Mouse (Mus musculus): ENCODE measurements at regions not wholly inside any gene's neighbourhood (a gene's known extent, or its start where the extent isn't known, plus 50 kb on each side); places are given as distances from the start of the nearest gene placed in this dataset.
"Not testable (repeated sequence)": the region's sequence is repeated elsewhere in the genome, so short reads cannot be mapped to it uniquely, and the experiment has no call there.

DNA sequence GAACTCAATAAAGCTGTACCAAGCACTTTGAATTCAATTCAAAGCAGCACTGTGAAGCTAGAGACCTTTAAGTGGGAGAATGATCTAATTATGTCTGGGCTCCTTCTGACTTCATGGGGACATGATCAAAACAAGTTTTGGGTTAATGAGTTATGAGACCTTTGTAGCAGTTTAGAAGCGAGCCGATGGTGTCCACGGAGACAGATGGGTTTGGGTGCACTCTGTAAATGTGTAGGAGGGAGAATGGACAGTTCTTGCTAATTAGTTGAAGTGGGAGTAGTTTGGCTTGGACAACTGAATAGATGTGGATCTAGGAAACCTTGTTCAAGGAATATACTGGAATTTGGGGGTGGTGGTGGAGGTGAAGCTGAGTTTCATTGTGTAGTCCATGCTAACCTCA, 186.3 kb upstream of the Cldn34b3 start:
- DNase-seq: no peak

DNA sequence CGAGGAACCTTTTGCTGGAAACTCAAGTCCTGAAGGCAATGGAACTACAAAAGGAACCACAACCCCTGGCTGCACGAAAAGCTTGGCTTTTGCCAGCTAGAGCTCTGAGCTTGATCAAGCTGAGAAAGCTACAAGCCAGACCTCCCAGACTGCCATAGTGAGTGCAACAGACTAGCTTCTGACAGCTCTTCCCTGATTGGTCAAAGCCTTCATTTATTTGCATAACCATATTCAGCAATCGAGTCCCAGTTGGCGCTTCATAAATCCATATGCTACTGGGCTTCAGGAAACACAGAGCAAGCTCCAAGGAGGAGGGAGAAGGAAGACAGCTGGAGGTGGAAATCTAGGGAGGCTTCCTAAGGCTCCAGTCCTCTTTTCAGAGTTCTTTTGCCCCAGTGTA, 181.4 kb upstream of the Cldn34b3 start:
- DNase-seq: no peak

DNA sequence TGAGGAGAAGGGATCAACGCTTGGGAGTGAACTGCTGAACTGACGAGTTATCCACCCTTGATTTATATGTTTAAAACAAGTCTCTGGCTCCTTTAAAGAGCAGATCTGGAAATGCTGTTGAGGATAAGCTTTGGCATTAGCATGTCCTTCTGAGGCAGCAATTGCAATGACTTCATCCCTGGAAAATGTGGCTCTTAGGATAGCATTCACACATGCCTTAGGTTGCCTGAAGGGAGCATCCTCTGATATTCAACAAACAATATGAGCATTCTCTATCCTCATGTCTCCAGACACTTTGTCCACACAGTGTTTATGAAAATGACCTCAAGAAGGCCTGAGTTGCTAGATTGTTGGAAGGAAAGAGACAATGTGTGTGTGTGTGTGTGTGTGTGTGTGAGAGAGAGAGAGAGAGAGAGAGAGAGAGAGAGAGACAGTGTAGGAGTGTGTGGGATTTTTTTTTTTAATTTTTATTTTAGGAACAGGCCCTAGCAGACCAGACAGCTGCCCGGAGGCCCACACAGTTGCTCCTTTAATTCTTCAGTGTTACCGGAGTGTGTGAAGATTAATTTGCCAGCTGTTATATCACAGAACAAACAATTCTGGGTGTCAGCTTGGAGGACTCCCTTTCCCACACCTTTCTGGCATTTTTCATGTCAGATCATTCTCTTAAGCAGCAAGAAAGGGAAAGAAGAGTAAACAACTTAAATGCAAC, 153.2 kb upstream of the Cldn34b3 start:
- DNase-seq: no peak

DNA sequence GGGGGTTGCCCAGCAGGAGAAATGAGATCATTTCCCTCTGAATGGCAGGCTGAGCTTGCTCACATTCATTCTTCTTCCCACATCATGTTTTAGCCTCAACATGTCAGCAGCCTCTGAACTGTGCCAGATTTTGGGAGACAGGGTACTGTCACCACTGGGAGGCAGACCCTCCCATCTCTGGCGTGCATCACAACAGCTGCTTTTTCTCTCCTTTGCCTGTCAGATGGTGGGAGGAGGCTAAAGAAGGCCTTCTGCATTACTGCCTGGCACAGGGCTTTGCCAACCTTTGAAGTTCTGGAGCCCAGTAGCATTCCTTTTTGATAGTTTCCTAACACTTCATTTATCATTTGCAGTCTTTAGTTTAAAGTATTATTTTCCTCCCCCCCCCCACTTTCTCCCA, 148.0 kb upstream of the Cldn34b3 start:
- peak; percentile 30 for DNase-seq

DNA sequence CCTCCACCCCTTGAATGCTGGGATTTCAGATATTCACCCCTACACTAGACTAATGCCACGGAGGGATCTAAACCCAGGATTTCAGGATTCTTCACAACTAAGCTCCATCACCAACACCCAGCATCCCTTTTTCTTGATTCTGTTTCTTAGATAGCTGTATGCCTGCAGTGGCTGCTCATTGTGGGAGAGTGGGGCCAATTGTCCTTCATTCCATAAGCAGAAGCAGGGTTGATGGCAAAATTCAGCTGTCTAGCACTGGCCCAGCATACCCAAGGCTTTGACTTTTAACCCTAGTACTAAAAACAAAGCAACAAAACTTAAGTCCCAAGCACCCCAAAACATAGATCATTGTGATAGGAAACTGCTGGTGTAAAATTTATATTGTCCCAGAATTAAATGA, 147.5 kb upstream of the Cldn34b3 start:
- no peak for DNase-seq

DNA sequence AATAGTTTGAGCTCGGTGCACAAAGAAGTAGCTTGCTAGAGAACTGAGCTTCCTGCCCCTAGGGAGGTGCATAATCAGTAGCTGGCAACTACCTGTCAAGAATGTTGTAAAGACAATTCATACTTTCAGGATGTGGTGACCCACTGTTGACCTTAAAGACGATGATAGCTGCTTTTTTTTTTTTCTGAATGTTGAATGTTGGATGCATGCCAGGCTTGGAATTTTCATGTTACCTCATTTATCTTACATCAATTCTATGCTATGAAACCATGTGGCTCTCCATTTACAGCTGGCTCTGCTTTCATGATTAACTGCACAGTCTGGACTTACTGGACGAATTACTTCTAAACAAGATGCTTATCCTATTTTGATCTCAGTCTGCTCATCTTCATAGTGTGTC, 143.2 kb upstream of the Cldn34b3 start:
- no peak for DNase-seq

DNA sequence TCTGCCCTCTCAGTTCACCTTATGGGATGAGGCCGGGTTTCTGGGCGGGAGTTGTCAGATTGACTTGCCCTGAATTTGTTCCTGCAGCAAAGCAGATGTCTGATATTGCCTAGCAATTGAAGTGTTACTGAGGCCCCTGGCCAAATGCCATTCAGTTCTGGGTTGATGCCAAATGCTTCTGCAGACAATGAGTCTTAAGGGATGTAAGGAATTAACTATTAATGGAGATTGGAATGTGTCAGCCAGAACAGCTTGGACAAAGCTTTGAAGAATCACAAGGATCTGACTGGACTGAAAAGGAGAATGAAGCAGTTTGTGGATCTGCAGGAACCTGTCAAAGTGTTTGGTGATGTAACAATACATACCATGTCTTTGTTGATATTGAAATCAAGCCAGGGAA, 140.7 kb upstream of the Cldn34b3 start:
- peak; percentile 28 for DNase-seq

DNA sequence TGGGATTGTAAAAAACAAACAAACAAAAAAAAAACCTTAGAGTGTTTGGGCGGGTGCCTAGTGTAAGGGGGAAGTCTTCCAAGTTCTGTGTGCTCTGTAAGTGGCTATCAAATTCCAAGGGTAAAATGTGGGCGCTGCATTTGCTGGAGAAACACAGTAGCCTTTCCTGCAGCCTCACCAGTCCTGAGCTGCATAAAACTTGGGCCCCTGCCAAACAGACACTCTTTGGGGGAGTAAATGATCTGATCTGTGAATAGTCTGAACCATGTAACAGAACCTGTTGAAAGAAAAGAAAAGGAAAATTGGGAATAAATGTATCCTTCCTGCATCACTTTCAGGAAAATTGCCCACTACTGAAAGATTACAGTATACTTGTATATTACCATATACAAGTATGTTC, 126.4 kb upstream of the Cldn34b3 start:
- no peak for DNase-seq

DNA sequence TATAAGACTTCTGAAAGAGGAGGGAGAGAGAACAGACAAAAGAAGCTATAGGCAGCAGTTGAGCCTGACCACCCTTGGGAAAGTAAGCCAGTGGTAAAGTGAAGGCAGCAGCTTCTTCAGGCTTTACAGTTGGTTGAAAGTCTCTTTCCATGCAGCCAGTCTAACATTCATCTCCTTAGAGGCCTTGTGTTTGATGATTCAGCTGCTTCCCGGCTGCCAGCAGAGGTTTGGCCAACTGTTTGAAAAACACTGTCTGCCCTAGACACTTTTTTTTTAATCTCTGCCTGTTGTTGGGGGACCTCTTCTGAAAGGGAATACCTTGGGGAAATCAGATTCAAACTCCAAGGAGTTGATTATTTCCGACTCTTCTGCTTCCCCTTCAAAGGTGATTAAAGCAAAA, 123.1 kb upstream of the Cldn34b3 start:
- DNase-seq: no peak

DNA sequence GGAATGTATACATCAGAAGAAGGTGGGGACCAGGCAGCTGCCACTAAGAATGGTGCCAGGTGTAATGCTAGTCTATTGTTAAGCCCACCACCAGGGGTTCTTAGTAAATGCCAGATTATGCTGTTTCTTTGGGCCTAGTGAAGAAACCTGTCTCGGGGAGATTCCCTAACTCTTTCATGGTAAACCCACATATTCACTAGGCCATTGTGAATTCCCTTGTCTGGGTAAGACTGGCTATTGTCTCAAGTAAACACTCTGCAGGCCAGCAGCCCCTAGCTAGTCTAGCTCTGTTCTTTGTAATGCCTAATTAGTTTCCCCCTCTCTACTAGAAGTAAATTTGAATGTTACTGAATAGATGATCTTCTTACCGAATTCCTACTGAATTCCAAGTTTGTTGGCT, 89.3 kb upstream of the Cldn34b3 start:
- DNase-seq: not testable (repeated sequence)

DNA sequence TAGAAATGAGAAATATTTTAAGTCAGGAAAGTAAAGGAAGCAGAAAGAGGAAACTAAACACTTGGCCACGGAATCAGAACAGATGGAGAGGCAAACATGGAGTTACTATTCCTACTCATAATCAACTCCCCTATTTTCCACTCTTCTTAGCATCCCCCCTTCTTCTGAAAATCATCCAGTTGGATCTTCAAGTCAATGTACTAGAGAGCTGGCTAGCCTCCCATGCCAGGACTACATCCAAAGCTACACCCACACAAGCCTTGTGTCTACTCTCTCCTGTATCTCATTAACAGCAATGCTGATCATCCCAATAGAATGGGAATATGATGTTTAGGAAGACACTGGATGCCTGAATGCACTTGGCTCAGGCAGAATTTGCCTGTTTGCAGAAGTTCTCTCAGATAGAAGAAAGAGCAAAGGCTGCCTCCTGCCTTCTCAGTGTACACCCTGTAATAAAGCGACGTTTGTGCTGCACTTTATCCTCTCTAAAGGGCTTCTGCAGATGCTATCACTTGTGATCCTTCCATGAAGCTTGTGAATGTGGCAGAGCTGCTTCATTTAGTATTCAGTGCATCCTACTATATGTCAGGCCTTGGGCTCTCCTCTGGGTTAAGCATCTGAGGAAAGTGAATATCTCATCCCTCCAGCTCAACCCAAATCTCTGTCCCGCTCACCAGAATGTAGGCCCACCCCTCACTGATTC, 82.5 kb upstream of the Cldn34b3 start:
- DNase-seq: no peak

DNA sequence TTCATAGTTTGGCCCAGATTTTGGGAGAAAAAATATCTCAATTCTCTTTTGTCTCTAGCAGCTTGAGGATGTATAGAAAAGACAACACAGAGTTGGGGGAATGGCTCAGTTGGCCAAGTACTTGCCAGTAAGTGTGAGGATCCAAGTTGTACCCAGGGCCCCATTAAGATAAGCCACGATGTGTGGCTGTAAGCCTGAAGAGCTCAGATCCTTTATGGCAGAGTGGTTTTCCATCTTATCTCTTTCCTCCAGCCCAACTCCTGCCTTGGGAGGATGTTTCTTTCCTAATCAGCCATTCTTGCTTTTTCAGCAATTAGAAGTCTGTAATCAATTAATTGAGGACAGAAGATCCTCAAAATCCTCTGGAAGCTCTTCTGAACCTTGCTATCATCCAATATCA, 63.5 kb upstream of the Cldn34b3 start:
- DNase-seq: no peak

DNA sequence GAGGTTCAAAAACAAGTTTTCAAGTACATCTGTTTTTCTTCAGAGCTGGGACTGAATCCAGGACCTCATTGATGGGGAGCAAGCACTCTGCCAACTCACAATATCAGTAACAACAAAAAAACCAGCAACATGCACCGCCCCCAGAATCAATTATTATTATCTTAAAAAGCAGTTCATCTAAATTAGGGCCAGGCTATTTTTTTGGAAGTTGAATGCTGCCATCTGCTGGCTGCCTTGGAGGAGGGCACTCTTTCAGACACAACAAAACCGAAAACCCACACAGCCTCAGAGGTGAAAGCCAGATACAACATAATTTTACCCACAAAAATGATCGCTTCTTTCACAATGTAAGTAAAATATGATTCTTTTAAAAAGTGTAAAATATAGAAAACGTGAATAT, 62.7 kb upstream of the Cldn34b3 start:
- DNase-seq: peak; percentile 29

All from lung, postnatal 14 days (tissue).